Mouse (Mus musculus) erythroblast, embryonic 14.5 days (primary cell): ENCODE results near the gene Olfr530. TPM values are rescaled to one million over a fixed set of nuclear protein-coding genes. Genes with fewer than 3 reads are reported as not detected.

Experiments
- H3K27me3 ChIP-seq: 2 replicates; pipeline ENCODE4 v1.6.1; 2012; ENCODE audit warnings: inconsistent platforms; ENCODE audit not compliant: control insufficient read depth
- H3K36me3 ChIP-seq: 2 replicates; pipeline ENCODE4 v1.6.1; 2012; ENCODE audit warnings: mild to moderate bottlenecking, inconsistent platforms; ENCODE audit not compliant: control insufficient read depth
- H3K4me1 ChIP-seq: 2 replicates; pipeline ENCODE4 v1.6.1; 2012; ENCODE audit warnings: inconsistent platforms; ENCODE audit not compliant: control insufficient read depth
- H3K4me3 ChIP-seq: replicated peaks from 2 replicates; pipeline ENCODE3; 2012; ENCODE audit warnings: moderate library complexity, mild to moderate bottlenecking, inconsistent platforms
- H3K9me3 ChIP-seq: 2 replicates; pipeline ENCODE4 v1.6.1; 2012; ENCODE audit warnings: low read length, inconsistent platforms, mixed read lengths; ENCODE audit not compliant: control insufficient read depth
- GATA1 ChIP-seq: IDR thresholded peaks from 2 replicates; pipeline ENCODE4 v1.6.1; 2012; ENCODE audit warnings: low read length, inconsistent platforms, mixed read lengths
- TAL1 ChIP-seq: IDR thresholded peaks from 3 replicates; pipeline ENCODE4 v1.6.1; 2012; ENCODE audit warnings: low read length, inconsistent platforms, mixed read lengths
- polyA plus RNA-seq: library from polyadenylated mRNA; stranded (reverse); fragments of >175 nt; gene quantifications from 2 replicates; pipeline ENCODE4 v1.2.3, GENCODE M21; 2012

The Olfr530 gene
- not detected in 2 replicates for polyA plus RNA-seq

DNA sequence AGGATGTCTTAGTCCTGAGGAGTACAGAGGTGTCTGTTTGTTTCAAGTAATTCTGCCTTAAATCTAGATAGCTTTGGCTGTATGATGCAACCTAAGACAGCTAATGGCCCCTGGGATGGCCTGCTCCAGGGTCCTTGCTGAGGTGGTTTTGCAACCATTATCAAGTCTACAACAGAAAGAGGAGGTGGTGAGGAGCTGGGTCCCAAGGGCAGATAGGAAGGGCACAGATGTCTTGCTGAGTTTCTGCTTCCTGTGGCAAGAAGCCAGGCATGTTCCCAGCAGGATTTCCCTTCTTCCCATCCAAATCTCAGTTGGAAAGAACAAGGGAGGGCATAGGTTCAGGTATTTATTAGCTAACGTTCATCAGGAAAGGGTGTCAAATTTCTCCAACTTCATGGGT lies at the start of gene Olfr530:
TSS of gene Olfr530 (minus strand) at position 101 of the 400 bp plus-strand sequence.
- Histone ChIP-seq H3K9me3 (no peaks in the 10 kb centered on the region), H3K36me3 (no peaks in the 10 kb centered on the region), H3K27me3 (no peaks in the 10 kb centered on the region), H3K4me3 (no peak within 1 kb of the TSS), H3K4me1 (no peaks in the 10 kb centered on the region)
- TF ChIP-seq TAL1: no peak
- no peak for TF ChIP-seq GATA1

- H3K9me3 ChIP-seq: peaks cover 5% of the 10 kb centered on the region; the same call in 1 of the 2 replicates
- no peaks in the 10 kb centered on the region for H3K27me3 ChIP-seq
- no peak for TF ChIP-seq TAL1
- TF ChIP-seq GATA1: no peak
- H3K36me3 ChIP-seq: no peaks in the 10 kb centered on the region
- H3K4me3 ChIP-seq: no peak within 1 kb of the TSS
- no peaks in the 10 kb centered on the region for H3K4me1 ChIP-seq
Measured at GRCm38 (mm10) chr7:140421539-140421938, 45.4 kb upstream of the Olfr530 start, which contains the start of gene Olfr532. TSS of gene Olfr532 (minus strand) at chr7:140421639.

- H3K36me3 ChIP-seq: no peaks in the 10 kb centered on the region
- peaks cover 2% of the 10 kb centered on the region; the same call in 1 of the 2 replicates for H3K9me3 ChIP-seq
- TF ChIP-seq TAL1 (no peak), GATA1 (no peak)
- H3K4me1 ChIP-seq: no peaks in the 10 kb centered on the region
- H3K27me3 ChIP-seq: no peaks in the 10 kb centered on the region
- no peak within 1 kb of the TSS for H3K4me3 ChIP-seq
Measured at GRCm38 (mm10) chr7:140402818-140403217, 26.7 kb upstream of the Olfr530 start, which contains the start of gene Olfr531. TSS of gene Olfr531 (minus strand) at chr7:140402918.

- no peak for TF ChIP-seq GATA1
- TF ChIP-seq TAL1: no peak
- Histone ChIP-seq H3K4me1 (no peaks in the 10 kb centered on the region), H3K9me3 (no peaks in the 10 kb centered on the region), H3K36me3 (no peaks in the 10 kb centered on the region), H3K4me3 (no peak overlapping the region), H3K27me3 (no peaks in the 10 kb centered on the region)
Measured at GRCm38 (mm10) chr7:140376911-140377310, 780 bp upstream of the Olfr530 start.

DNA sequence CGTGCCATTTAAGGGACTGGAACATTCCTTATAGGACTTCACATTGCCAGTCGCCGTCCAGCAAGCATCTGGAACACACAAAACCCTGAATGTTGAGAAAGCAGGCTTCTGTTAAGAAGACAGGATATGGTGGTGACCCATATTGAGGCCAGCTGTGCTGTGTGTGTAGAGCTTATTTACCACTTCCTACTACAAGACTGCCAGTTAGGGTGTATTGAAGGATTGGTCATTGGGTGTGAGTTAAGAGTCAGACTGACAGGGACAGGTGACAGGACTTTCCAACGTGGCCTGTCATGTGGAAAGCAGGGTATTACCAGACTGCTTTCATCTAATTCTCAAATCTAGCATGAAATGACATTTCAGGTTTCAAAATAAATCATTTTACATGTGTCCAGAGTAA lies 1.8 kb downstream of the Olfr530 start:
- Histone ChIP-seq H3K36me3 (no peaks in the 10 kb centered on the region), H3K4me3 (no peak overlapping the region), H3K4me1 (no peaks in the 10 kb centered on the region), H3K9me3 (no peaks in the 10 kb centered on the region), H3K27me3 (no peaks in the 10 kb centered on the region)
- TF ChIP-seq GATA1: no peak
- no peak for TF ChIP-seq TAL1

DNA sequence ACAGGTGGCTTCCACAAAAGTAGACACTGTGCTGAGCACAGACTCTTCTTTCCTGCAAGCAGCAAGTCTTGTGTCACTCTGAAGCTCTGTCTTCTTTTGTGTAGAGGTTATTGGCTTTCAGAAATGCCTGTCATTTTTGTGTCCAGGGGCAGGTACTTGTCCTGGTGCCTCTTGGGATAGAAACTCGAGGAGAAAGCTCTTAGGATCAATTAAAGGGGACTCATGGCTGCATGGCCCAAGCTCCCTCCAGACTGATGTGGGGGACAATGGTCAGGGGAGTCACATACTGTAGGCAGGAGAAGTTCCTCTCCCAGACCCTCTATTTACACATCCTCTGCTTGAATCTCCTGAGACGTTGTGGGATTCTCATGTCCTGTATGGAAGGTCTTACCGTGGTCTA lies 14.6 kb downstream of the Olfr530 start, which contains the start of gene Olfr60:
TSS of gene Olfr60 (minus strand) at position 101 of the 400 bp plus-strand sequence.
- Histone ChIP-seq H3K4me1 (no peaks in the 10 kb centered on the region), H3K9me3 (no peaks in the 10 kb centered on the region), H3K27me3 (no peaks in the 10 kb centered on the region), H3K36me3 (no peaks in the 10 kb centered on the region), H3K4me3 (no peak within 1 kb of the TSS)
- TF ChIP-seq TAL1 (no peak), GATA1 (no peak)

GRCm38 (mm10) chr7:140333717-140334116 lies 42.4 kb downstream of the Olfr530 start, which contains the start of gene Olfr527:
TSS of gene Olfr527 (plus strand) at chr7:140334017.
- no peaks in the 10 kb centered on the region; the same call in 1 of the 2 replicates for H3K9me3 ChIP-seq
- no peak for TF ChIP-seq TAL1
- H3K27me3 ChIP-seq: no peaks in the 10 kb centered on the region
- H3K36me3 ChIP-seq: no peaks in the 10 kb centered on the region
- H3K4me3 ChIP-seq: no peak within 1 kb of the TSS
- no peaks in the 10 kb centered on the region for H3K4me1 ChIP-seq

- Histone ChIP-seq H3K36me3 (no peaks in the 10 kb centered on the region), H3K4me1 (no peaks in the 10 kb centered on the region), H3K9me3 (no peaks in the 10 kb centered on the region), H3K27me3 (no peaks in the 10 kb centered on the region), H3K4me3 (no peak overlapping the region)
- no peak for TF ChIP-seq GATA1
- no peak for TF ChIP-seq TAL1
Measured at GRCm38 (mm10) chr7:140329766-140330304, 46.3 kb downstream of the Olfr530 start.

Other genes starting within 250 kb of the Olfr530 start
- gene Mtg1, start 238.8 kb downstream of the Olfr530 start, polyA plus RNA-seq: 0.30 and 0.58 TPM in 2 replicates
- not detected in 2 replicates for gene Sprn, start 221.5 kb downstream of the Olfr530 start, polyA plus RNA-seq
- not detected in 2 replicates for gene Olfr522, start 211.6 kb downstream of the Olfr530 start, polyA plus RNA-seq
- gene Olfr523, start 203.1 kb downstream of the Olfr530 start, polyA plus RNA-seq: not detected in 2 replicates
- 0.03 TPM in 1 of 2 replicates, not detected in the other for gene Olfr524, start 170.4 kb downstream of the Olfr530 start, polyA plus RNA-seq
- not detected in 2 replicates for gene Cd163l1, start 158.1 kb downstream of the Olfr530 start, polyA plus RNA-seq
- gene 5830411N06Rik, start 129.0 kb downstream of the Olfr530 start, polyA plus RNA-seq: not detected in 2 replicates
- not detected in 2 replicates for gene Olfr525, start 55.5 kb downstream of the Olfr530 start, polyA plus RNA-seq
- gene Olfr527, start 42.3 kb downstream of the Olfr530 start, polyA plus RNA-seq: not detected in 2 replicates
- not detected in 2 replicates for gene Olfr60, start 14.7 kb downstream of the Olfr530 start, polyA plus RNA-seq
- gene Olfr531, start 26.6 kb upstream of the Olfr530 start, polyA plus RNA-seq: not detected in 2 replicates
- gene Olfr532, start 45.3 kb upstream of the Olfr530 start, polyA plus RNA-seq: not detected in 2 replicates
- gene Olfr533, start 87.0 kb upstream of the Olfr530 start, polyA plus RNA-seq: not detected in 2 replicates
- gene Olfr535, start 107.9 kb upstream of the Olfr530 start, polyA plus RNA-seq: not detected in 2 replicates
- gene Olfr536, start 131.1 kb upstream of the Olfr530 start, polyA plus RNA-seq: 0.01 TPM in 1 of 2 replicates, not detected in the other
- gene Olfr538, start 191.6 kb upstream of the Olfr530 start, polyA plus RNA-seq: not detected in 2 replicates
- gene Olfr46, start 224.9 kb upstream of the Olfr530 start, polyA plus RNA-seq: not detected in 2 replicates